Mouse (Mus musculus) lung, adult 18-20 months (tissue): ENCODE results near the gene Galns.
A peak's percentile ranks its signal among the peaks of the same experiment; 100 is the strongest.

Source experiments
- DNase-seq, 2 experiments: peaks; one replicate each; pipeline ENCODE4 v3.0.0; 2022; ENCODE audit warnings: mixed read lengths in 2 of 2

Gene Galns

GRCm38 (mm10) chr8:122564363-122565352 lies 46.6 kb downstream of the Galns start:
- DNase-seq: no peak

- DNase-seq: no peak
Measured at GRCm38 (mm10) chr8:122561199-122561598, 50.1 kb downstream of the Galns start.

GRCm38 (mm10) chr8:122558671-122559349 lies 52.5 kb downstream of the Galns start:
- peak in 1 of 2 experiments; percentile 60 for DNase-seq

GRCm38 (mm10) chr8:122557248-122558038 lies 53.8 kb downstream of the Galns start:
- DNase-seq: no peak

- DNase-seq: peak; percentile 82 to 87
Measured at GRCm38 (mm10) chr8:122556030-122557009, 54.9 kb downstream of the Galns start.

- no peak for DNase-seq
Measured at GRCm38 (mm10) chr8:122554786-122555185, 56.5 kb downstream of the Galns start.

GRCm38 (mm10) chr8:122551265-122552051 lies 59.8 kb downstream of the Galns start, which contains the start of gene Piezo1:
Piezo1 (minus strand) TSS chr8:122551329.
- peak; percentile 93 to 94 for DNase-seq

- DNase-seq: no peak
Measured at GRCm38 (mm10) chr8:122550995-122551264, 60.3 kb downstream of the Galns start.

GRCm38 (mm10) chr8:122550234-122550994 lies 60.8 kb downstream of the Galns start:
- DNase-seq: peak; percentile 57 to 67

GRCm38 (mm10) chr8:122548891-122549439 lies 62.3 kb downstream of the Galns start:
- no peak for DNase-seq

- DNase-seq: no peak
Measured at GRCm38 (mm10) chr8:122548331-122548730, 62.9 kb downstream of the Galns start.

- peak; percentile 73 to 75 for DNase-seq
Measured at GRCm38 (mm10) chr8:122547815-122548214, 63.4 kb downstream of the Galns start.

GRCm38 (mm10) chr8:122546811-122547453 lies 64.3 kb downstream of the Galns start:
- DNase-seq: peak; percentile 74 to 80

GRCm38 (mm10) chr8:122546066-122546755 lies 65.1 kb downstream of the Galns start:
- peak in 1 of 2 experiments; percentile 84 for DNase-seq

- DNase-seq: no peak
Measured at GRCm38 (mm10) chr8:122544138-122544537, 67.1 kb downstream of the Galns start.

GRCm38 (mm10) chr8:122538310-122539076 lies 72.8 kb downstream of the Galns start:
- DNase-seq: no peak

- DNase-seq: no peak
Measured at GRCm38 (mm10) chr8:122537812-122538211, 73.5 kb downstream of the Galns start.

- peak; percentile 91 to 93 for DNase-seq
Measured at GRCm38 (mm10) chr8:122537033-122537432, 74.2 kb downstream of the Galns start.
